Mouse (Mus musculus) liver, embryonic 14.5 days (tissue): ENCODE results near the gene Lpp. TPM values are rescaled to one million over a fixed set of nuclear protein-coding genes. Genes with fewer than 3 reads are reported as not detected.

Source experiments
- ATAC-seq: fragments of 200-750 bp; cut with Nextera tagmentation; 2 replicates; pipeline ENCODE4 v1.8.0; 2017; ENCODE audit warnings: moderate number of reproducible peaks, mild to moderate bottlenecking, moderate library complexity; ENCODE audit not compliant: insufficient read depth
- DNase-seq, 3 experiments: peaks; one replicate each; pipeline ENCODE4 v3.0.0-alpha.2; 2012 to 2013; ENCODE audit warnings: low read depth in 3 of 3, low spot score in 3 of 3
- H3K27ac ChIP-seq: fragments of 300-500 bp; sonication (generic); 2 replicates; pipeline ENCODE4 v1.5.1; 2014; ENCODE audit warnings: moderate library complexity, mild to moderate bottlenecking, control low read depth, inconsistent platforms
- H3K27me3 ChIP-seq: fragments of 300-500 bp; sonication (generic); 2 replicates; pipeline ENCODE4 v1.6.1; 2014; ENCODE audit warnings: mild to moderate bottlenecking, low read length, moderate library complexity; ENCODE audit not compliant: control insufficient read depth, insufficient read depth
- H3K36me3 ChIP-seq: fragments of 300-500 bp; sonication (generic); replicated peaks from 2 replicates; pipeline ENCODE4 v1.6.1; 2014; ENCODE audit warnings: low read depth; ENCODE audit not compliant: control insufficient read depth, insufficient read depth
- H3K4me1 ChIP-seq, 2 experiments: fragments of 200-500 bp in 1 of 2; fragments of 300-500 bp in 1 of 2; sonication (generic) in 1 of 2; replicated peaks; 2 replicates each; pipeline ENCODE4 v1.6.1; 2012 to 2014; ENCODE audit warnings: antibody characterized with exemption in 1 of 2, inconsistent platforms in 1 of 2, low read length in 1 of 2; ENCODE audit not compliant: control insufficient read depth in 2 of 2, insufficient read depth in 2 of 2
- H3K4me2 ChIP-seq: fragments of 300-500 bp; sonication (generic); 2 replicates; pipeline ENCODE4 v1.6.1; 2014; ENCODE audit warnings: low read depth, mild to moderate bottlenecking, control low read depth, moderate library complexity
- H3K4me3 ChIP-seq, 2 experiments: fragments of 200-500 bp in 1 of 2; fragments of 300-500 bp in 1 of 2; sonication (generic) in 1 of 2; 2 replicates each; pipeline ENCODE4 v1.5.1; 2012 to 2014; ENCODE audit warnings: low read depth in 2 of 2, low read length in 2 of 2, mild to moderate bottlenecking in 2 of 2, control low read depth in 1 of 2, inconsistent platforms in 1 of 2, moderate library complexity in 1 of 2; ENCODE audit not compliant: insufficient read depth in 1 of 2
- H3K9ac ChIP-seq: fragments of 300-500 bp; sonication (generic); replicated peaks from 2 replicates; pipeline ENCODE4 v1.6.1; 2014; ENCODE audit warnings: mild to moderate bottlenecking, control low read depth, moderate library complexity
- H3K9me3 ChIP-seq: fragments of 300-500 bp; sonication (generic); 2 replicates; pipeline ENCODE4 v1.6.1; 2016; ENCODE audit warnings: low read length, mixed read lengths; ENCODE audit not compliant: control insufficient read depth
- CTCF ChIP-seq: IDR thresholded peaks from 2 replicates; pipeline ENCODE4 v1.5.1; 2016; ENCODE audit warnings: antibody characterized with exemption, low read depth, control low read depth
- EP300 ChIP-seq: IDR thresholded peaks from 2 replicates; pipeline ENCODE4 v1.6.1; 2016; ENCODE audit warnings: antibody characterized with exemption, low read depth
- WGBS: fragments of 180-500 bp; shearing (Covaris S2); extraction: QIAGEN DNeasy Blood & Tissue Kit; methylation state at CpG from one replicate; pipeline ENCODE4 v1.1.7; 2014; ENCODE audit not compliant: insufficient replicate concordance; 5-methylcytosine and 5-hydroxymethylcytosine counted together
- polyA plus RNA-seq, 2 experiments: library from polyadenylated mRNA; depleted of rRNA in 1 of 2; stranded (reverse) in 1 of 2; unstranded in 1 of 2; fragments of >200 nt; fragmentation: Nextera tagmentation in 1 of 2; extraction: Ambion mirVana in 1 of 2; gene quantifications; 2 replicates each; pipeline versions ENCODE4 v1.2.1 to v1.2.3; 2012 to 2014

The Lpp gene
- polyA plus RNA-seq, 2 experiments, result 1.4 to 4.3 TPM

- ATAC-seq (no peak), DNase-seq (no peak)
- no peak for TF ChIP-seq CTCF
- no peak for TF ChIP-seq EP300
- WGBS, result 79% methylated on average over 1 of the region's 1 CpGs
- no peak overlapping the region for H3K4me3 ChIP-seq
- H3K27me3 ChIP-seq, result no peaks in the 10 kb centered on the region
- H3K36me3 ChIP-seq, result no peaks in the 10 kb centered on the region
- peaks cover 0 to 2% of the 10 kb centered on the region in 2 experiments; a peak in 1 of 4 replicates for H3K4me1 ChIP-seq
- H3K27ac ChIP-seq, result no peak overlapping the region
- H3K9ac ChIP-seq, result no peak overlapping the region
- H3K9me3 ChIP-seq, result no peaks in the 10 kb centered on the region
- H3K4me2 ChIP-seq, result no peak overlapping the region
These were observed 116.5 kb downstream of the Lpp start for GRCm38 (mm10) chr16:24509813-24510166.

DNA sequence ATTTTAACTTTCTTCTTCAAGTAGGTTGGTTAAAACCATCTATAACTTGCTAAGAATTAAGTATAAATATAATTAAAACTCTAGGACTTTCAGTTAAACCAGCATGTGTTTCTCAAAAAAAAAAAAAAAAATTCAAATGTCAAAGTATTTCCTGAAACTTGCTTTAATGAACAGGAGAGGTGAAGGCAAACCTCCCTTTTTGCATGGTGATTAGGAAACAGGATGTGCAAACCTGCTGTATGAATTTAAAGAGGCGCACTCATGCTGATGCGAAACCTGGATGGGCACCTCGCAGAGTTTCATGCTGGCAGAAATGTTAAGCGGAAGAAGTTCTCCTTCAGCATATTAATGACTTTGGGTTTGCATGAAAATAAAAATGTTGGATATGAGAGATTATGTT lies 119.9 kb downstream of the Lpp start:
- no peak overlapping the region for H3K4me3 ChIP-seq
- H3K27me3 ChIP-seq, result no peaks in the 10 kb centered on the region
- no peaks in the 10 kb centered on the region for H3K36me3 ChIP-seq
- no peak for TF ChIP-seq CTCF
- no peak for TF ChIP-seq EP300
- H3K4me1 ChIP-seq, result 0 out of 4 replicates have a peak, but pooled peaks cover 0 to 4% of the 10 kb centered on the region in 2 experiments
- WGBS, result 67% methylated on average over 4 of the region's 4 CpGs
- ATAC-seq (no peak), DNase-seq (no peak)
- H3K4me2 ChIP-seq, result no peak overlapping the region
- no peak overlapping the region for H3K27ac ChIP-seq
- H3K9me3 ChIP-seq, result no peaks in the 10 kb centered on the region
- no peak overlapping the region for H3K9ac ChIP-seq

DNA sequence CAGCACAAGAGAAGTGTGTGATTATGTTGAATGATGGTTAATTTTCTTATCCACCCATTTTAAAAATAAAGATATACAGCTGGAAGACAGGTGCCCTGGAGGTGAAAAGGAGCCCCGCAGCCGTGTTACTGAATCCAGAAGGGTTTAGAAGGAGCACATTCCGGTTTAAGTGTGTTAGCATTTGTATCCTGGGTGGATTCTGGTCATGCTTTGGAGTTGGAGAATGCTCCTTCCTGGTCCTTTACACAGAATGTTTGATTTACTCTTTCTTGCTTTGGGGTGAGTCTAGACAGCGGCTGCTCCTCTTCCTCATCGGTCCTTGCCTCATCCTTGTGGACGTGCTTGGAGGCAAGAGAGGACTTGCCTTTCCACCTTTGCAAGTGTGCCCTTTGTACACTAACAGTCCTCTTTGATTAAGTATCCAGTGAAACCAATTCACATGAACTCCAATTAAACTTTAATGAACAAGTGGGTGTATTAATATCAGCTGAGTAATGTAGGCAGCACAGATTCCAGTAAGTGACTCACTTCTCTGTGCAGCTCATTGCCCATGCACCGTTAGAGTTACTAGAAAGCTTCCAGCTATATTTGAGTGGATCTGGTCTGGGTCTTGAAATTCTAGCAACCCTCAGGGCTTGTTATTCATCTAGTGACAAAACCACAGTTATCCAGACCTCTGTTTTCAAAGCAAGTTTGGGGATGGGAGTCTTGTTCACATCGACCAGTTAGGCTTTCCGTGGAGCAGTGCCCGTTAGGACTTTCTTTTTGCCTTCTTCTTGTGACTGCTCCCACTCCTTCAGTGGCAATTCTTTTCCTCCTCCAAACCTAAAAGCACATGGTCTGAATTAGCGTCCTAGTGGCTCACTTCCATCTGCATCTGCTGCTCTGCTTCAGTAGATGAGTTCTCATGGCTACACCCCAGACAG lies 121.8 kb downstream of the Lpp start:
- DNase-seq, result no peak
- TF ChIP-seq EP300 (no peak), CTCF (no peak)
- Histone ChIP-seq H3K9ac (no peak overlapping the region), H3K4me2 (no peak overlapping the region), H3K27ac (no peak overlapping the region), H3K36me3 (no peaks in the 10 kb centered on the region), H3K4me3 (no peak overlapping the region), H3K27me3 (no peaks in the 10 kb centered on the region), H3K4me1 (peaks cover 0 to 4% of the 10 kb centered on the region in 2 experiments; a peak in 1 of 4 replicates), H3K9me3 (no peaks in the 10 kb centered on the region)
- ATAC-seq, result no peak
- WGBS, result 73% methylated on average over 11 of the region's 11 CpGs

- Histone ChIP-seq H3K27ac (no peak overlapping the region), H3K36me3 (no peaks in the 10 kb centered on the region), H3K4me1 (peaks cover 0 to 4% of the 10 kb centered on the region in 2 experiments; a peak in 1 of 4 replicates), H3K4me2 (no peak overlapping the region), H3K9ac (no peak overlapping the region), H3K9me3 (no peaks in the 10 kb centered on the region), H3K27me3 (no peaks in the 10 kb centered on the region), H3K4me3 (no peak overlapping the region)
- DNase-seq (no peak), ATAC-seq (no peak)
- WGBS, result 43% methylated on average over 3 of the region's 3 CpGs
- TF ChIP-seq CTCF (no peak), EP300 (no peak)
These were observed 123.7 kb downstream of the Lpp start for GRCm38 (mm10) chr16:24516993-24517392.

- no peak overlapping the region for H3K4me2 ChIP-seq
- no peaks in the 10 kb centered on the region for H3K9me3 ChIP-seq
- no peak overlapping the region for H3K27ac ChIP-seq
- H3K36me3 ChIP-seq, result no peaks in the 10 kb centered on the region
- no peak for DNase-seq
- peaks cover 0 to 4% of the 10 kb centered on the region in 2 experiments; a peak in 1 of 4 replicates for H3K4me1 ChIP-seq
- no peak overlapping the region for H3K9ac ChIP-seq
- WGBS, result 37% methylated on average over 9 of the region's 9 CpGs
- H3K27me3 ChIP-seq, result no peaks in the 10 kb centered on the region
- TF ChIP-seq CTCF (no peak), EP300 (no peak)
- H3K4me3 ChIP-seq, result no peak overlapping the region
- ATAC-seq, result no peak
These were observed 124.3 kb downstream of the Lpp start for GRCm38 (mm10) chr16:24517501-24518042.
